Mouse (Mus musculus) R1 (cell line): Measurements from ENCODE around the gene Mccc1.

ENCODE experiments used
- DNase-seq: peaks from one replicate; pipeline ENCODE4 v3.0.0-alpha.2; 2018; ENCODE audit warnings: low read depth, low spot score

The Mccc1 gene

DNA sequence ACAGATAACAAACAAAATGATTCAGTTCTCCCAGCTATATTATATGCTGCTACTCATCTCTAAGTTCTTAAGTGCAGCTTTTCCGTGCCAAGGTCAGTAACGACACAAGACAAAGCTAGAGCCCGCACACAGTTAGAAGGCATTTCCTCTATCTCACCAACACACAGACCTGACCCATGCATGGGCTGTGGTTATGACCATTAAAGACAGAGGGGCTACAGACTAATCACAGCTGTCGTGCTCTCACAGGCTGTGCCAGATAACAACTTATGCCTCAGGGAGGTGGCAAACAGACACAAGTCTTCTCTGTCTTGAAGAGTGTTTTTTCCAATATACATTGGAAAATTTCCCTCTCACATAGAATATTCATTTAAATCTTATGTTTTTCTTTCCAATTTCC is 35.5 kb downstream of the Mccc1 start:
- no peak for DNase-seq

DNA sequence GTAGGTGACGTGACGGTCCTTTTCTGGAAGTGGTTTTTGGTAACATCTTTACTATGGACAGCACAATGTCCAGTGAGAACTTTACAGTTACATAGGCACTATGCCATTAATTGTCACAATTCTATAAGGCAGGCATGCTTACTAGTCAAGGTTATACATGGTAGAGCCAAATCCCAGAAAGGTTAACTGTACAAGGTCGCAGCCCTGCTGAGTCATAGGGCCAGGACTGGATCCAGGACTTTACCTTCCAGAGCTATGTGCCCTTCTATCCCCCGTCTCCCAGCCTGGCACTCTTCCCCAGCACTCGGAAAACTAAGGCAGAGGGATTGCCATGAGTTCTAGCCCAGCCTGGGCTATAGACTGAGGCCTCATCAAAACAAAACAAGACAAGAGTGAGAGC is 36.6 kb downstream of the Mccc1 start:
- DNase-seq: no peak

DNA sequence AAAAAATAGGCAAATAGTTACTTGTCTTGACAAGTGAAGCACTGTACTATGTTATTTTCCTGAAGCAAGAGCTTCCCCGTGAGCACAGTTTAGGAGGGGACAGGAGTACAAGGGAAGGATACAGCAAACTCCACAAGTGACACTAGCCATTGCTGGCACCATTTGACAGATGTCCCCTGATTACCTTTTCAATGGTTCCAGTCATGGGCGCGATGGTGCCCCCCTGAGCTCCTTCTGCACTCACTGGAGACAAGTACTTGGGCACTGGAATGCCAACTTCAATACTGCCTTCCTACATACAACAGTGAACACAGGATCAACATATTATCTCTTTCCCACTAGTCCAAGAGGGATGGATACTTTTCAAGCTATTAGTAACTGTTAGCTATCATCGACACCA is 37.1 kb downstream of the Mccc1 start:
- no peak for DNase-seq

DNA sequence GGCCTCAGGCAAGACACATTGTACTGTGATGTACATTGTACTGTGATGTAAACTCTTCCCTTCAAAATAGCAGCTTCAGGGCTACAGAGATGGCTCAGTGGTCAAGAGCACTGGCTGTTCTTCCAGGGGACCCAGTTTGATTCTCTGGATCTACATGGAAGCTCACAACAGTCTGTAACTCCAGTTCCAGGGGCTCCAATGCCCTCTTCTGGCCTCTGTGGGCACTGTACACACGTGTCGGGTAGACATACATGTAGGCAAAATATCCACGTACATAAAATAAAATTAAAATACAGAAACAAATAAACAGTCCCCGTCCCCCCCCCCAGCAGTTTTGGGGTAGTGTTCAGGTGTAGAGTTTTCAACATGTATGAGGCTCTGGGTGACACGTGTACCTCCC is 37.5 kb downstream of the Mccc1 start:
- no peak for DNase-seq

DNA sequence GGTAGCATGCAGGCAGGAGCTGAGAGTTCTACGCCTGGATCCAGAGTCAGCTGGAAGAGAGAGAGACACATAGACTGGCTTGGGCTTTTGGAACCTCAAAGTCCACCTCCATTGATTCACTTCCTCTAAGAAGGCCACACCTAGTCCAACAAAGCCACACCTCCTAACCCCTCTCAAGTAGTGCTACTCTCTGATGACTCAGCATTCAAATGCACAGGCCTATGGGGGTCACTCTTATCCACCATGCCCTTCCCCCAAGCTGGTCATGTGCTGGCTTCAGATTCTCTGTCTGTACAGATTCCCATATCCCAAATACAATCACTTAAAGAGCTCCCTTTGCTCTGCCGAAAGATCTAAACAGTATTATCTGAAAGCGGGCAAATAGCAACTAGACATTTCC is 43.2 kb downstream of the Mccc1 start:
- DNase-seq: peak; percentile 64

DNA sequence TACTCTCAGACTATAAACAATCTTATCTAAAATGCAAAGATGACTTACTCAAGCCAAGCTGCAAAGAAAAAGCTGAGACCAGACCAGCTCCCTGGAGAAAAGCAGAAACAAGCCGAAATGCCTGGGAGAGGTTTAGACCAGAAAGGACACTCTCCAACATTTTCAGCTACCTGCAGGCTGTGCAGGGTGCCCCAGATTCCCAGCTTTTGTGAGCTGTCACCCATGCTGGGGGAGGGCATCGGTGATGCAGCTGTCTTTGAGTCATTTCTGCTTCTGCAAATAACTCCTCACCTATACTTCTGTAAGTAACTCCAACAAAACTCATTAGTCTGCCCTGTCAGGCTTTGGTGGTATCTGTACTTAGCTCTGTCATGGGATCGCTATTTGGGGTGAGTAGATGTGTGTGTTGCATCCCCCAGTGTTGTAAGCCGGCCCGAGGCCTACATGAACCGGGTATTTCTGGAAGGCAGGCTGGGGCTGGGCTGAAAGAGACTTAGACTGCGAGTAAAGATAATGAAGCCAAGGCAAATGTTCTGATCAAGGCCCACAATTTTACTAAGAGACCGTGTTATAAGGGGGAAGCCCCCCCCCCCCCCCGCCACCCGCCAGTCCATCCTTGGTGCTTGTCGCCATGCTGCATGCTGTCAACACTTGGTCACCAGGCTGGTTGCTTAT is 45.4 kb downstream of the Mccc1 start:
- DNase-seq: no peak

DNA sequence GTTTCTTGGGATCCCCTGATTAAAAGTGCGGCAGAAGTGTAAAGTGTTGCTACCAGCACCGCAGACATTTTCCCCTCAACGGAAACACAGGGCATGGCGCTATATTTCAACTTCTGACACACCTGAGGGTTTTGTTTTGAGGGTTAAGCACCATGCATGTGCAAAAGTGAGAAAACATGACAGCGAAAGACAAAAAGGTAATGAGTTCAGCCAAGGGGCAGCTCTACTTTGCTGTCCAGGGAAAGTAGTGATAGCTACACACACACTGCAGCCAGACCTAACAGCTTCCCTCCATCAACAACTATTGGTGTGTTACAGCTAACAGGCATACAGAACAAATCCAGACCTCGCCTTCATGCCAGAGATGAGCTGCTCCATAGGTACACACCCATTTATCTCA is 46.7 kb downstream of the Mccc1 start:
- DNase-seq: no peak

DNA sequence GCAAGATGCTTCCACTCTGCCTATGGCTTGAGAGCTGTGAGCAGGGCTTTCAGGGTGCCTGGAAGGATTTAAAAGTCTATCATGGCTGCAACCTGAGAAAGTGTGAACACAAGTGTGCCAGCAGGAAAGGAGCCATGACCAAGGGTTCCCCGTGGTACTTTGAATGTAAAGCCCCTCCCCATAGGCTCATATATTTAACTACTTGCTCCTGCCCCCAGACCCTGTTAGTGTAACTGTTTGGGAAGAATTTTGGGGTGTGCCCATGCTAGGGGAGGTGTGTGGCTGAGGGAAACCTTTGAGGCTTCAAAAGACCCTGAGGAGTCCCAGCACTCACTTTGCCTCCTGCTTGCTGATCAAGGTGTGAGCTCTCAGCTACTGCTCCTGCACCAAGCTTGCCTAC is 47.3 kb downstream of the Mccc1 start:
- DNase-seq: no peak

DNA sequence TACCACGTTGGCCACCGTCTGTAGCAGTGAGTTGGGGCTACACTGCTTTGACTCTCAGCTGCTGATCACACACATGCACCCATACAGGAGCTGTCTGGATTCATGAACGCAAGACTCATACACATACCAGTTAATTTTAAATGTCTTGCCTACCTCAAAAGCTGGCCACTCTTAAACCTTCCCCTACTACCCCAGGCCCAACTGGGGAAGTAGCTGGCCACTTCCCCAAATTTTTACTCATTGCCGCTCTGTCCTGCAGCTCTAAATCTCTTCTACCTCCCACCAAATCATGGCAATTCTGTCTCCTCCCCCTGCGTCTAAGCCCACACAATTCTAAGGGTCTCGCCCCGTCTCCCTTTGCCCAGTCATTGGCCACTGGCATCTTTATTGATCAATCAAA is 52.3 kb downstream of the Mccc1 start:
- no peak for DNase-seq

DNA sequence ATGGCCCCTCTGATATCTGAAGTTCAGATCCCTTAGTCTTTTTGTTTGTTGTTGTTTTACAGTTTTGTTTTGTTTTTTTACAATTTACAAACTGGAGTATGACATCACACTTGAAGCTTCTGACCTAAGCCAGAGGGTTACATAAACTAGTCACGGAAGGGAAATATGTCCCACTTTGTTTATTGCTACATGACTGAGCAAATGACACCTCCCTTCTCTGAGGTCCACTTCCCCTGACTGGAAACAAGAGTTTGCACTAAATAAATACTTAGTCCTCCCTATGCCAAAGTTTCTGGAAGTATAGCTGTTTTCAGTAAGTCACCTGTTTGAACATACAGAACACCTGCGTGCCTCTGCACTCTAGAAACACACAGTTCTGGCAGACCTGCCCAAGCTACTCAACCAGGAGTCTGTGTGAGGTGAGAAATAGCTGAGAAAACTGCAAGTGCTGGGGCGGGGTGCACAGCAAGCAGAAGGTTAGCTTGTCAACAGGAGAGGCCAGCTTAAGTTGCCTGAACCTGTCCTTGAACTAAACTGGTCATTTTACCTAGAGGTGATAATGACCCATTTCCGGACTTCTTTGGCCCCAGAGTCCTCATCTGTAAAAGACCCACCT is 59.9 kb downstream of the Mccc1 start:
- no peak for DNase-seq

DNA sequence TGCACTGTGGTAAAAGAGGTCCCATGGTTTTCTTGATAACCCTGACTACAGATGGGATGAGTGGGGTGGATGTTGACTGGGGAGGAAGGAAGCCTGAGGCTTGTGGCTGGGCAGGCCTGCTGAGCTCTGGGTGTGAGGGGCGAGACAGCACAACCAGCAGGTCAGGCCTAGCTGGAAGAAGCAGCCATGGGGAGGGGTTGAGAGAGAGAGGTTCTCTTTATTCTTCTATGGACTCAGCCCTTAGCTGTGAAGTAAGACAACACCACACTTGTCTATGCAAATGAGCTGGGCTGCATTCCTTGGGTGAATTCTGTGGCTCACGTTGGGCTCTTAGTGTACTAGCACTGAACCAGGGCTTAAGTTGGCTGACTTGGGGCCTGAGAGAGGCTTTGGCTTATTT is 60.4 kb downstream of the Mccc1 start:
- peak; percentile 73 for DNase-seq

DNA sequence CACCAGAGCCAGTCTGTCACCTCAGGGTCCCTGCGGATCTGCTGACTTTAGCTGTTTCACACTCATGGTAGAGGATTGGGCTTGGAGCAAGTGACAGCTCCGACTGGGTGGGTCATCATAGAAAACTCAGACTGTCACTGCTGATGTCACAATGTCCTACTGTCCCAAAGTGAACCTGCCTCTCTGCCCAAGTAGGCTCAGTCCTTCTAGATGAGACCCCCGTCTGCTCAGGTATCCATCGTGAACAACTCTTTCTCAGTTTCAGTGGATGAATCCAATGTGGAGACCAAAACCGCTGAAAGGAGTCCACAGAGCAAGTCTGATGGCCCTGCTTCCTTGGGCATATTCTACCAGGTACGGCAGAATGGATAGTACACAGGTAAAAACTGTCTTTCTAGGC is 63.1 kb downstream of the Mccc1 start, which contains the start of gene Dcun1d1:
Gene Dcun1d1, minus strand, starts transcription at position 101 of the 400 bp plus-strand sequence.
- DNase-seq: no peak

DNA sequence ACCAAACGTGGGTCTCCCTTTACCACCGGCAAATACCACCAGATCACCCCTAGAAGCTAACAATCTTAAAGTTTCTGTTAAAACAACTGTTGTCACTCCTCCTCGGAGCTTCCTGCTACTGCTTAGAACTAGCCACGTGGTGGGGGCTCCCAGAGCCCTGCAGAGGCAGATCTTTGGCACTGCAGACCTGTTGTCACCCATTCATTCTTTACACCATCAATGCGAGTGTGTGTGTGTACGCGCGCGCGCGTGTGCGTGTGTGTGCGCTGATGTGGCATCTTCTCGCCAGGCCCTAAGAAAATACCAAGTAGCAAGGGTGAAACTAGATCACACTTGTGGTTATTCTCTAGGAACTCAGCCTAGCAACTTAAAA is 67.1 kb downstream of the Mccc1 start:
- DNase-seq: peak; percentile 74

DNA sequence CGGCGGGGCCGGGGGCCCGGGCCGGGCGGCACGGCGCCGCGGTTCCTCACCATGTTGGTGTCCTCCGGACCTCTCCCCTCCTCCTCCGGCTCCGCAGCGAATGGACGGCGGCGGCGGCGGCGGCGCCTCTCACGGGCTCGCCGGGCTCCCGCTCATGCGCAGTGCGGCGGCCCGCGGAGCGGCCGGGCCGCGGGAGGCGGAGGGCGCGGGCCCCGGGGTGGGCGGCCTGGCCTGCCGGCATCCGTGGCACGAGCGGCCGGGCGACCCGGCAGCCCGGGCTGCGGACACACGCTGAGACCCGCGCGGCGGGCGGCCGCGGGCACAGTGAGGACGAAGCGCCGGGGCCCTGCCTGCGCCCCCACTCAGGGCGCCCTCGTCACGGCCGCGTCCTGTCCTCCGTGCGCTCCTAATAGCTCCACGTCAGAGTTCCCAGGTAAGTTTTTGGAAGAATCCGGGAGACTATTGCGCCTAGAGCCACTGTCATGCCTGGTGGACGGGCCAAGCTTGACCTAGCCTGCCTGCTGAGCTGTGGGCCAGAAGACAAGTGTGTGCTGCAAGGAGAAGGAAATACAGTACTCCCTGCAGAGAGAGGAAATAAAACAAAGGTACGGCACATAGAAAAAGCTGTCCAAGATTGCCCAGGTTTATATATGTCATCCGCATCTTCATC is 67.6 kb downstream of the Mccc1 start:
- DNase-seq: peak; percentile 66

DNA sequence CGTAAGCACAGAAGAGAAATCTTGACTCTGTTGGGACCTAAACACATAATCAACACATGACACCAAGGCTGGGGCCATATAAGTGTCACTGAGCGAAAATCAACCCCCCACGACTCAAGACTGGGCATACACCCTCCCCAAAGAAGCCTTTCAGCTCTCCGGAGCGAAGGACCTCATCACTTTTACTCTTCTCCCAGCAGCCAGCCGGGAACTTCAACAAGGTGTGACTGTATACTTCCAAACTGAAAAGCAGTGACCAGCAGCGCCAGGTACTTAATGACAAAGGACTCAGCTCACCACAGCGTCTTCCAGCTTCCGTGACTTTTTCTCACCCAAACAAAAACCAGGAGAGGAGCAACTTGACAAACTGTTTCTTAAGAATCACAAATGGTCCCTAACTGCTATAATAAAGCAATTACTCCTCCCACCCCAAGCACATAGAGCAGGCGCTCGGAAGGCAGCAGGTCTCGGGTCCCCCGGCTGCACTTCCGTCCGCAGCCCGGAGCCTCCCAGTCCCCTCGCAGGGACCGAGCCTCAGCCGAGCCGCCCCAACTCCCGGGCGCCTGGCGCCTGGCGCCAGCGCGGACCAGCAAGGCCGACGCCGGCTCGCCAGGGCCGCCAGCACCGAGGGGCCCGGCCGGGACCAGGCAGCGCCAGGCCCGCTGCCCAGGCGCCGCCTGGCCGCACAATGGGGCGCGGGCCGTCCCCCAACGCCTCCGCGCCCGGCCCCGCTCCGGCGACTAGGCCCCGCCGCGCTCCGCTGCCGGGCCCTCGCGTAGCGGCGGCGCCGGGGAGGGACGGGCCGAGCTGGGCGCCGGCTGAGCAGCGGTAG is 68.4 kb downstream of the Mccc1 start:
- DNase-seq: peak; percentile 68

DNA sequence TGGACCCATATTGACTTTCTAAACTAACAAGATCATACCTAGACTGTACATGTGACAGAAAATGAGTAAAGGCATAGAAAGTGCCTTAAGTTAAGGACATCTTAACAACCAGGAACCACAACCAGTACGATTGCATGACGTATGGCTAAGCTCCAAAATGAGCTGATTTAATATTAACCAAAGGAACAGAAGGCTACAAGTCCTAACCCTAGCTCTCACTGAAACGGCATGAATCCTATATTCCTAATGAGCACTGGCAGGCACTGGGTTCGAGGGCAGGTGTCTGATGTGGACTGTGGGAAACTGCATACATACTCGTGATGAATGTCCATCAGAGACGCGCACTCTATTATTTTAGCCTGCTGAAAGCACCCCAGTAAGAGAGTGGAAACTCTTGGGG is 69.1 kb downstream of the Mccc1 start:
- DNase-seq: no peak

DNA sequence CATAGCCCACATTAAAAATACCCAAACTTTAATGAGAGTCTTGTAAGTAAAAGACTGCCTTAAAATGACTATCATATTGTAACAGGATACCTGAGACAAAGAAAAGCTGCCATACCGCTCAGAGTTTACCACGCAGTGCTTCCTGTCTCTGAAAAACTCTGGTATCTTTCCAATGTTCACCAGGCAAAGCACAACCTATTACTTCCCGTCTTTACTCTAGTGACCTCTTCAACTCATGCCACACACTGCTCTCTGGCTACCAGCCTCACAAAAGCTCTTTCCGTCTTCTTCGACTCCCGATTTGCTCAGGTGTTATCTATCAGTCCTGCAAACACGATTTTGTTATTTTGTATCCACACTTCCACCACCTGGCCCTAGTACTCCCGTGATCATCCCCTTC is 70.6 kb downstream of the Mccc1 start:
- DNase-seq: no peak

DNA sequence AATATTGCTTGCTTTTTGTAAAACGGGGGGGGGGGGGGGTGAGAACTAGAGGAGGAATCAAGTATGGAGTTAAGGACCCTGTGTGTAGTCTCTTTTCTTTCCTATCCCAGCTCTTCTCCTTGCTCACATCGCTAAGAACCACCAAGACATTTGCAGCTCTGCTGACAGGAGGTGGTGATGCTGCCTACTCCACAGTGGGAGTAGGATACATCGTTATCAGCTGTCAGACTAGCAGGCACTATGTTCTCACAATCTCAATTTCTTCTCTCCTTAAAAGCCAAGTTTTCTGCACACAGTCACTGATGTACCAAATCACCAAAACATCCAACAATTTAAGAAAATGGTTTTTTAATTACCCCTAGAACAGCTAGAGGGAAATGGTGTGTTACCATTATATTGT is 71.1 kb downstream of the Mccc1 start:
- DNase-seq: no peak

DNA sequence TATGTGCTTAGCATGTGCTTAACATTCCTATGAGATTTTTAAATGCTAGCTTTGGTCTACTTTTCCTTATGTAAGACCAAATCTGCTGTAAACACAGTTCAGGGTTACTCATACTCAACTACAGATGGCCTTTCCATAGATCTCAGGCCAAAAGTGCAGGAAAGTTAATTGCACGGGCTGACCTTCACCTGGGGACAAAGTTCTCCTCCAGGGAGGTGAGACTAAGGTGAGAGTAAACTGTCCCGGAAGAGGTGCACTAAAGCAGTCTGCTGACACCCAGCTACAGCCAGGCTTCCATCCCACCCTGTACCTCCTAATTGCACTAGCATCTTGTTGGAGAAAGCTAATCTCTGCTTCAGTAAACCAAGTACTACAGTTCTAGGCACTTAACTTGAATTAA is 74.6 kb downstream of the Mccc1 start:
- no peak for DNase-seq

DNA sequence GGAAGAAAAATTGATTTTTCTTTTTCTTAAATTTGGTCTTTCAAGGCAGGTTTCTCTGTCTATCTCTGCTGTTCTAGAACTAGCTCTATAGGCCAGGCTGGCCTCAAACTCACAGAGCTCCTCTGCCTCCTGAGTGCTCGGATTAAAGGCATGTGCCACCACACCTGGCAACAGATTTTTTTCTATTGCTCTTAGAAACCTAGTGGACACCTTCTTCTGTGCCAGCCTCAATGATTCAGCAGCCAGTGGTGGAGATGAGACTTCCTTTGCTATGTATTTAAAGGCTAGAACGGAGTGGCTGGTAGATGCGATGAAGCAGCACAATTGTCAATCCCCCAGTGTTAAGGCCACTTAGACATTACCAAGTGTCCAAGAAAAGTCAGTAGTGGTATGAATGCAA is 76.5 kb downstream of the Mccc1 start:
- DNase-seq: no peak

DNA sequence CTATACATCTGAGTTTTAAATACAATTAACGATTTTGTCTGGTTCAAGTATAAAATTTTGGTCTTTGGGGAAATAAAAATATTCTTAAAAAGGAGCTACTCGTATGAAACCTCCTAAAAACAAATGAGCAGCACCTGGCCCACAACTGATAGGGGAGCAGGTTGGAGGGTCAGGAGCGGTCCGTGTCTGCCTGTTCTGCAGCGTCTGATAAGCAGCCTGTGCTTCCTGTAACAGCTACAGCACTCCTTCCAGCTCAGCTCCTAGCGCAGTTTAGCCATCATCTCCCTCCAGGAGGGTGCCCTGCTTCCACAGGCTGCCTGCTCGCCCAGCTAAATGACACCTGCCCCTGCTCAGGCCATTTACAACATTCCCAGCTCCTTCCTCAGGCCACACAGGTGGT is 77.0 kb downstream of the Mccc1 start:
- DNase-seq: no peak

DNA sequence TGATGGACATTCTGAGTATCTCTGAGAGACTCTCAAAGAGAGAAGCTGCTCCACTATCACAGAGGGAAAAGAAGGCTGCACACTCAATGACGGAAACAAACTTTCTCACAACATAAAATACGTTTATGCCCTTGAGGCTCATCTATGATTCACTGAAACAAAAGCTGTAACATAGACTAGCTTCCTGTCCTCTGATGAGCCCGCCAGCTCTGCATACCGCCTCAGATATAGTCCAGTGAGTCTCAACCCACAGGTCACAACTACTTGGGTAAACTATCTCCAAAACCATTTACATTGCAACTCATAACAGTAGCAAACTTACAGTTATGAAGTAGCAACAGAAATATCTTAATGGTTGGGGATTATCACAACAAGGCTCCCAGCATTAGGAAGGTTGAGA is 78.0 kb downstream of the Mccc1 start:
- DNase-seq: no peak
